Mouse (Mus musculus): Measurements from ENCODE around the gene Bag1. TPM values are rescaled to one million over a fixed set of nuclear protein-coding genes. Genes with fewer than 3 reads are reported as not detected.
A peak's percentile ranks its signal among the peaks of the same experiment; 100 is the strongest.
"Not testable (repeated sequence)": the region's sequence is repeated elsewhere in the genome, so short reads cannot be mapped to it uniquely, and the experiment has no call there.

The Bag1 gene
- total RNA-seq, 4 experiments from 2014 or later, result 252 to 291 (median 269) TPM

- peak; percentile 65 for DNase-seq (ENCODE audit: low spot score)
Observed at GRCm38 (mm10) chr4:40936175-40936839, 11.8 kb downstream of the Bag1 start.

- DNase-seq (ENCODE audit: low spot score), result not testable (repeated sequence)
Observed at GRCm38 (mm10) chr4:40934369-40934768, 13.7 kb downstream of the Bag1 start.

GRCm38 (mm10) chr4:40933694-40934093 is 14.4 kb downstream of the Bag1 start:
- DNase-seq (ENCODE audit: low spot score), result no peak

GRCm38 (mm10) chr4:40929046-40929445 is 19.0 kb downstream of the Bag1 start:
- DNase-seq (ENCODE audit: low spot score), result no peak

- DNase-seq (ENCODE audit: low spot score), result no peak
Observed at GRCm38 (mm10) chr4:40925568-40925967, 22.5 kb downstream of the Bag1 start.

GRCm38 (mm10) chr4:40923087-40923651 is 24.9 kb downstream of the Bag1 start:
- no peak for DNase-seq (ENCODE audit: low spot score)

GRCm38 (mm10) chr4:40921288-40921687 is 26.8 kb downstream of the Bag1 start:
- DNase-seq (ENCODE audit: low spot score), result no peak

- no peak for DNase-seq (ENCODE audit: low spot score)
Observed at GRCm38 (mm10) chr4:40920576-40920975, 27.5 kb downstream of the Bag1 start.

GRCm38 (mm10) chr4:40919785-40920184 is 28.3 kb downstream of the Bag1 start, which contains the start of gene Spink4:
Gene Spink4 (plus strand): TSS chr4:40920052.
- no peak for DNase-seq (ENCODE audit: low spot score)

GRCm38 (mm10) chr4:40916592-40917155 is 31.4 kb downstream of the Bag1 start:
- no peak for DNase-seq (ENCODE audit: low spot score)

- DNase-seq (ENCODE audit: low spot score), result no peak
Observed at GRCm38 (mm10) chr4:40915947-40916346, 32.1 kb downstream of the Bag1 start.

GRCm38 (mm10) chr4:40914287-40914867 is 33.7 kb downstream of the Bag1 start:
- no peak for DNase-seq (ENCODE audit: low spot score)

- peak; percentile 14 for DNase-seq (ENCODE audit: low spot score)
Observed at GRCm38 (mm10) chr4:40908261-40908969, 39.7 kb downstream of the Bag1 start.

- DNase-seq (ENCODE audit: low spot score), result peak; percentile 20
Observed at GRCm38 (mm10) chr4:40906298-40906697, 41.8 kb downstream of the Bag1 start.

- DNase-seq (ENCODE audit: low spot score), result no peak
Observed at GRCm38 (mm10) chr4:40900612-40901011, 47.5 kb downstream of the Bag1 start.

GRCm38 (mm10) chr4:40900071-40900470 is 48.0 kb downstream of the Bag1 start:
- DNase-seq (ENCODE audit: low spot score), result no peak

- no peak for DNase-seq (ENCODE audit: low spot score)
Observed at GRCm38 (mm10) chr4:40899264-40899663, 48.8 kb downstream of the Bag1 start.

GRCm38 (mm10) chr4:40898476-40899044 is 49.5 kb downstream of the Bag1 start:
- no peak for DNase-seq (ENCODE audit: low spot score)

- no peak for DNase-seq (ENCODE audit: low spot score)
Observed at GRCm38 (mm10) chr4:40895646-40896045, 52.4 kb downstream of the Bag1 start.

- no peak for DNase-seq (ENCODE audit: low spot score)
Observed at GRCm38 (mm10) chr4:40895118-40895517, 53.0 kb downstream of the Bag1 start.

GRCm38 (mm10) chr4:40891206-40891605 is 56.9 kb downstream of the Bag1 start:
- DNase-seq (ENCODE audit: low spot score), result no peak

GRCm38 (mm10) chr4:40889983-40890382 is 58.1 kb downstream of the Bag1 start:
- DNase-seq (ENCODE audit: low spot score), result no peak

All from heart, adult 8-10 months (tissue).